Mouse (Mus musculus): ENCODE measurements around the gene Eya4. TPM values are rescaled to one million over a fixed set of nuclear protein-coding genes. Genes with fewer than 3 reads are reported as not detected.

Eya4 gene
- polyA plus RNA-seq, 1 experiment: 4.0 TPM

- Histone ChIP-seq H3K4me3 (ENCODE audit: insufficient read depth, low read length) (no peak overlapping the region), H3K4me1 (ENCODE audit: control insufficient read depth, insufficient read depth, low read length) (no peaks in the 10 kb centered on the region), H3K27ac (ENCODE audit: insufficient read depth, low read depth, low read length) (no peak overlapping the region)
- no peak for TF ChIP-seq POLR2A (IDR thresholded peaks at IDR 0.05; ENCODE audit: borderline replicate concordance, low read depth, low read length)
- no peak for TF ChIP-seq CTCF (IDR thresholded peaks at IDR 0.05; ENCODE audit: low read depth, low read length)
These were observed 230.1 kb downstream of the Eya4 start for GRCm38 (mm10) chr10:23120437-23120836.

- TF ChIP-seq POLR2A (IDR thresholded peaks at IDR 0.05; ENCODE audit: borderline replicate concordance, low read depth, low read length) (no peak), CTCF (IDR thresholded peaks at IDR 0.05; ENCODE audit: low read depth, low read length) (peak; percentile 84)
- no peaks in the 10 kb centered on the region for H3K4me1 ChIP-seq (ENCODE audit: control insufficient read depth, insufficient read depth, low read length)
- no peak overlapping the region for H3K4me3 ChIP-seq (ENCODE audit: insufficient read depth, low read length)
- H3K27ac ChIP-seq (ENCODE audit: insufficient read depth, low read depth, low read length): no peak overlapping the region
These were observed 233.7 kb downstream of the Eya4 start for GRCm38 (mm10) chr10:23116786-23117410.

- TF ChIP-seq POLR2A (IDR thresholded peaks at IDR 0.05; ENCODE audit: borderline replicate concordance, low read depth, low read length) (no peak), CTCF (IDR thresholded peaks at IDR 0.05; ENCODE audit: low read depth, low read length) (no peak)
- Histone ChIP-seq H3K4me3 (ENCODE audit: insufficient read depth, low read length) (no peak overlapping the region), H3K4me1 (ENCODE audit: control insufficient read depth, insufficient read depth, low read length) (no peaks in the 10 kb centered on the region), H3K27ac (ENCODE audit: insufficient read depth, low read depth, low read length) (no peak overlapping the region)
These were observed 234.5 kb downstream of the Eya4 start for GRCm38 (mm10) chr10:23116063-23116462.

- Histone ChIP-seq H3K4me1 (ENCODE audit: control insufficient read depth, insufficient read depth, low read length) (no peaks in the 10 kb centered on the region), H3K4me3 (ENCODE audit: insufficient read depth, low read length) (no peak overlapping the region), H3K27ac (ENCODE audit: insufficient read depth, low read depth, low read length) (no peak overlapping the region)
- TF ChIP-seq POLR2A (IDR thresholded peaks at IDR 0.05; ENCODE audit: borderline replicate concordance, low read depth, low read length) (no peak), CTCF (IDR thresholded peaks at IDR 0.05; ENCODE audit: low read depth, low read length) (no peak)
These were observed 235.3 kb downstream of the Eya4 start for GRCm38 (mm10) chr10:23115321-23115720.

- Histone ChIP-seq H3K4me1 (ENCODE audit: control insufficient read depth, insufficient read depth, low read length) (no peaks in the 10 kb centered on the region), H3K27ac (ENCODE audit: insufficient read depth, low read depth, low read length) (no peak overlapping the region), H3K4me3 (ENCODE audit: insufficient read depth, low read length) (no peak overlapping the region)
- TF ChIP-seq CTCF (IDR thresholded peaks at IDR 0.05; ENCODE audit: low read depth, low read length) (no peak), POLR2A (IDR thresholded peaks at IDR 0.05; ENCODE audit: borderline replicate concordance, low read depth, low read length) (no peak)
These were observed 242.5 kb downstream of the Eya4 start for GRCm38 (mm10) chr10:23108122-23108521.

- H3K27ac ChIP-seq (ENCODE audit: insufficient read depth, low read depth, low read length): no peak overlapping the region
- TF ChIP-seq CTCF (IDR thresholded peaks at IDR 0.05; ENCODE audit: low read depth, low read length) (no peak), POLR2A (IDR thresholded peaks at IDR 0.05; ENCODE audit: borderline replicate concordance, low read depth, low read length) (no peak)
- no peaks in the 10 kb centered on the region for H3K4me1 ChIP-seq (ENCODE audit: control insufficient read depth, insufficient read depth, low read length)
- no peak overlapping the region for H3K4me3 ChIP-seq (ENCODE audit: insufficient read depth, low read length)
These were observed 258.1 kb downstream of the Eya4 start for GRCm38 (mm10) chr10:23092517-23092916.

- TF ChIP-seq POLR2A (IDR thresholded peaks at IDR 0.05; ENCODE audit: borderline replicate concordance, low read depth, low read length): no peak
- TF ChIP-seq CTCF (IDR thresholded peaks at IDR 0.05; ENCODE audit: low read depth, low read length): no peak
- Histone ChIP-seq H3K27ac (ENCODE audit: insufficient read depth, low read depth, low read length) (no peak overlapping the region), H3K4me1 (ENCODE audit: control insufficient read depth, insufficient read depth, low read length) (no peaks in the 10 kb centered on the region), H3K4me3 (ENCODE audit: insufficient read depth, low read length) (no peak overlapping the region)
These were observed 259.0 kb downstream of the Eya4 start for GRCm38 (mm10) chr10:23091552-23091951.

- TF ChIP-seq POLR2A (IDR thresholded peaks at IDR 0.05; ENCODE audit: borderline replicate concordance, low read depth, low read length): no peak
- no peaks in the 10 kb centered on the region for H3K4me1 ChIP-seq (ENCODE audit: control insufficient read depth, insufficient read depth, low read length)
- no peak overlapping the region for H3K4me3 ChIP-seq (ENCODE audit: insufficient read depth, low read length)
- no peak overlapping the region for H3K27ac ChIP-seq (ENCODE audit: insufficient read depth, low read depth, low read length)
These were observed 260.3 kb downstream of the Eya4 start for GRCm38 (mm10) chr10:23090323-23090722.

- no peak overlapping the region for H3K27ac ChIP-seq (ENCODE audit: insufficient read depth, low read depth, low read length)
- TF ChIP-seq CTCF (IDR thresholded peaks at IDR 0.05; ENCODE audit: low read depth, low read length) (no peak), POLR2A (IDR thresholded peaks at IDR 0.05; ENCODE audit: borderline replicate concordance, low read depth, low read length) (no peak)
- no peak overlapping the region for H3K4me3 ChIP-seq (ENCODE audit: insufficient read depth, low read length)
- H3K4me1 ChIP-seq (ENCODE audit: control insufficient read depth, insufficient read depth, low read length): no peaks in the 10 kb centered on the region
These were observed 261.3 kb downstream of the Eya4 start for GRCm38 (mm10) chr10:23089271-23089670.

GRCm38 (mm10) chr10:23088764-23089163 lies 261.8 kb downstream of the Eya4 start:
- Histone ChIP-seq H3K4me1 (ENCODE audit: control insufficient read depth, insufficient read depth, low read length) (no peaks in the 10 kb centered on the region), H3K4me3 (ENCODE audit: insufficient read depth, low read length) (no peak overlapping the region), H3K27ac (ENCODE audit: insufficient read depth, low read depth, low read length) (no peak overlapping the region)
- TF ChIP-seq CTCF (IDR thresholded peaks at IDR 0.05; ENCODE audit: low read depth, low read length) (no peak), POLR2A (IDR thresholded peaks at IDR 0.05; ENCODE audit: borderline replicate concordance, low read depth, low read length) (no peak)
